Mouse (Mus musculus): Measurements from ENCODE around the gene Megf11.

GRCm38 (mm10) chr9:64636111-64636510, 250.7 kb downstream of the Megf11 start:
- TF ChIP-seq SRF (IDR thresholded peaks at IDR 0.05; ENCODE audit: control insufficient read depth, insufficient read length, low read depth) (no peak), CEBPB (IDR thresholded peaks at IDR 0.05; ENCODE audit: insufficient read depth, poor library complexity, severe bottlenecking) (no peak), POLR2A (IDR thresholded peaks at IDR 0.05; ENCODE audit: insufficient read length, low read depth) (no peak), MAX (IDR thresholded peaks at IDR 0.05; ENCODE audit: low read depth) (no peak)

Data from myocyte (in vitro differentiated cells).